14 mouse cellular contexts compared by ENCODE assay signal in the genomic region with DNA sequence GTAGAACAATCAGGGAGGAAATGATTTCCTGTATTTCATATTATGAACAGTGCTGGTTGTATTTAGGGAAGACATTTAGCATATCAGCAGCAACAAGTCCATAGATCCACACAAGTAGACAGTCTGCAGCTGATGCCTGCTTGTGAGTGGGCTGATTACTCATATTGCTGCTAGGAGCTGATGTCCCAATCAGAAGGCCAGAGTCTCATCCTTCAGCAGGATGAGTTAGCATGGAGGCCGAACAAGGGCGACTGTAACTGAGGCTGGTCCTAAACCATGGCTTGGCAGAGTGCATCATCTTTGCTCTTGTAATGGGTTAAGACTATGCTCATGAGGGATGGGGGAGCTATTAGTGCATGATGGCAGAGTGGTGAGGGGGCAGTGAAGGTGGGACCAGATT.
"Had no signal": no experiment of that assay in that cellular context is flagged by ENCODE, and none has a peak within 500 bp of the region (broad histone marks: within the 10 kb centered on the region; RNA-seq: fewer than 3 reads in every experiment).

No protein-coding gene starts in this region.

- ATAC-seq: liver, embryonic 12.5 days; midbrain, embryonic 15.5 days had no signal

- H3K36me3 ChIP-seq: limb, embryonic 15.5 days; midbrain, embryonic 15.5 days had no signal

- H3K27me3 ChIP-seq: limb, embryonic 15.5 days; liver, embryonic 12.5 days; midbrain, embryonic 15.5 days; neural tube, embryonic 12.5 days had no signal

- DNase-seq: kidney, postnatal 10 days; kidney, postnatal 4 days; lung, embryonic 14.5 days; lung, postnatal 10 days; lung, postnatal 4 days; right cerebral cortex, postnatal 4 days; spleen, adult 18-20 months; thymus, adult 18-20 months; thymus, postnatal 14 days had no signal

- H3K4me3 ChIP-seq: limb, embryonic 15.5 days; liver, embryonic 12.5 days; midbrain, embryonic 15.5 days; neural tube, embryonic 12.5 days had no signal

- H3K4me2 ChIP-seq: limb, embryonic 15.5 days; liver, embryonic 12.5 days; lung, embryonic 14.5 days; midbrain, embryonic 11.5 days; midbrain, embryonic 15.5 days; neural tube, embryonic 12.5 days had no signal

- H3K9me3 ChIP-seq: limb, embryonic 15.5 days; liver, embryonic 12.5 days; midbrain, embryonic 15.5 days; neural tube, embryonic 12.5 days had no signal

- H3K4me1 ChIP-seq: midbrain, embryonic 15.5 days had no signal

- H3K27ac ChIP-seq: limb, embryonic 15.5 days; liver, embryonic 12.5 days; midbrain, embryonic 15.5 days; neural tube, embryonic 12.5 days had no signal

- H3K9ac ChIP-seq: limb, embryonic 15.5 days; liver, embryonic 12.5 days; lung, embryonic 14.5 days; midbrain, embryonic 15.5 days; neural tube, embryonic 12.5 days had no signal
